Mouse (Mus musculus) heart, embryonic 14.5 days (tissue): ENCODE measurements around the gene Kdf1. TPM values are rescaled to one million over a fixed set of nuclear protein-coding genes. Genes with fewer than 3 reads are reported as not detected.
A peak's percentile ranks its signal among the peaks of the same experiment; 100 is the strongest.

Experiments used
- ATAC-seq: fragments of 200-750 bp; cut with Nextera tagmentation; 2 replicates; pipeline ENCODE4 v1.8.0; 2017; ENCODE audit warnings: low read depth, moderate TSS enrichment; ENCODE audit not compliant: insufficient number of reproducible peaks, insufficient read depth, low FRiP score
- H3K27ac ChIP-seq, 2 experiments: fragments of 200-500 bp in 1 of 2; fragments of 300-500 bp in 1 of 2; sonication (generic) in 1 of 2; replicated peaks in 1 of 2; 2 replicates each; pipeline ENCODE4 v1.5.1; 2012 to 2014; ENCODE audit warnings: low read depth in 2 of 2, low read length in 2 of 2, control low read depth in 1 of 2, mild to moderate bottlenecking in 1 of 2, mixed read lengths in 1 of 2; ENCODE audit not compliant: control insufficient read depth in 1 of 2, insufficient read depth in 1 of 2
- H3K27me3 ChIP-seq: fragments of 300-500 bp; sonication (generic); 2 replicates; pipeline ENCODE4 v1.6.1; 2014; ENCODE audit warnings: mild to moderate bottlenecking, low read length, control low read depth; ENCODE audit not compliant: control insufficient read depth, insufficient read depth
- H3K36me3 ChIP-seq: fragments of 300-500 bp; sonication (generic); 2 replicates; pipeline ENCODE4 v1.6.1; 2014; ENCODE audit warnings: mild to moderate bottlenecking, control low read depth, low read length, mixed read lengths; ENCODE audit not compliant: control insufficient read depth, insufficient read depth
- H3K4me1 ChIP-seq, 2 experiments: fragments of 200-500 bp in 1 of 2; fragments of 300-500 bp in 1 of 2; sonication (generic) in 1 of 2; 2 replicates each; pipeline ENCODE4 v1.6.1; 2012 to 2014; ENCODE audit warnings: low read length in 2 of 2, control low read depth in 1 of 2, mixed read lengths in 1 of 2; ENCODE audit not compliant: control insufficient read depth in 2 of 2, insufficient read depth in 2 of 2
- H3K4me2 ChIP-seq: fragments of 300-500 bp; sonication (generic); 2 replicates; pipeline ENCODE4 v1.6.1; 2014; ENCODE audit warnings: mild to moderate bottlenecking, low read length
- H3K4me3 ChIP-seq, 2 experiments: fragments of 200-500 bp in 1 of 2; fragments of 300-500 bp in 1 of 2; sonication (generic) in 1 of 2; 2 replicates each; pipeline ENCODE4 v1.5.1; 2012 to 2014; ENCODE audit warnings: low read length in 2 of 2, mild to moderate bottlenecking in 2 of 2, control low read depth in 1 of 2, low read depth in 1 of 2, moderate library complexity in 1 of 2; ENCODE audit not compliant: control insufficient read depth in 1 of 2, insufficient read depth in 1 of 2
- H3K9ac ChIP-seq: fragments of 300-500 bp; sonication (generic); 2 replicates; pipeline ENCODE4 v1.6.1; 2014; ENCODE audit warnings: mild to moderate bottlenecking, low read length
- H3K9me3 ChIP-seq: fragments of 300-500 bp; sonication (generic); 2 replicates; pipeline ENCODE4 v1.6.1; 2016; ENCODE audit warnings: low read length, control low read depth; ENCODE audit not compliant: control insufficient read depth
- WGBS: fragments of 180-500 bp; shearing (Covaris S2); extraction: QIAGEN DNeasy Blood & Tissue Kit; methylation state at CpG from one replicate; pipeline ENCODE4 v1.1.7; 2014; 5-methylcytosine and 5-hydroxymethylcytosine counted together
- polyA plus RNA-seq: library from polyadenylated mRNA; unstranded; fragments of >200 nt; fragmentation: Nextera tagmentation; extraction: Ambion mirVana; gene quantifications from 2 replicates; pipeline ENCODE4 v1.2.1, GENCODE M21; 2014

Kdf1 gene
- polyA plus RNA-seq, 1 experiment from 2014 or later = 0.62 TPM

GRCm38 (mm10) chr4:133489489-133490245, 29.1 kb upstream of the Kdf1 start:
- Histone ChIP-seq H3K36me3 (no peaks in the 10 kb centered on the region), H3K9ac (no peak overlapping the region), H3K27me3 (peaks cover 2% of the 10 kb centered on the region; the same call in 1 of the 2 replicates), H3K9me3 (no peaks in the 10 kb centered on the region), H3K4me2 (no peak overlapping the region), H3K27ac (peak overlapping the region; percentile 25 to 29; a peak in 2 of 4 replicates), H3K4me3 (no peak overlapping the region), H3K4me1 (peaks cover 19 to 22% of the 10 kb centered on the region in 2 experiments)
- ATAC-seq = no peak; the same call in 1 of the 2 replicates
- WGBS = 45% methylated on average over 4 of the region's 4 CpGs

GRCm38 (mm10) chr4:133491800-133492199, 27.0 kb upstream of the Kdf1 start:
- H3K9ac ChIP-seq = peak overlapping the region; percentile 44; the same call in 1 of the 2 replicates
- H3K9me3 ChIP-seq = no peaks in the 10 kb centered on the region
- H3K27me3 ChIP-seq = peaks cover 23% of the 10 kb centered on the region
- 19% methylated on average over 10 of the region's 10 CpGs for WGBS
- peak overlapping the region; percentile 14 to 43; a peak in 1 of 4 replicates for H3K27ac ChIP-seq
- no peak overlapping the region for H3K4me3 ChIP-seq
- ATAC-seq = 0 out of 2 replicates have a peak, but pooled peaks have one; percentile 32
- peaks cover 19 to 22% of the 10 kb centered on the region in 2 experiments for H3K4me1 ChIP-seq
- peak overlapping the region; percentile 45 for H3K4me2 ChIP-seq
- no peaks in the 10 kb centered on the region for H3K36me3 ChIP-seq

GRCm38 (mm10) chr4:133493895-133494294, 24.9 kb upstream of the Kdf1 start:
- H3K9ac ChIP-seq = peak overlapping the region; percentile 54; the same call in 1 of the 2 replicates
- H3K4me2 ChIP-seq = peak overlapping the region; percentile 71
- H3K4me3 ChIP-seq = peak overlapping the region; percentile 22 to 36
- peaks cover 44% of the 10 kb centered on the region for H3K27me3 ChIP-seq
- H3K4me1 ChIP-seq = peaks cover 24 to 32% of the 10 kb centered on the region in 2 experiments
- WGBS = 18% methylated on average over 9 of the region's 12 CpGs
- H3K36me3 ChIP-seq = no peaks in the 10 kb centered on the region
- no peak overlapping the region for H3K27ac ChIP-seq
- no peaks in the 10 kb centered on the region for H3K9me3 ChIP-seq
- no peak for ATAC-seq

DNA sequence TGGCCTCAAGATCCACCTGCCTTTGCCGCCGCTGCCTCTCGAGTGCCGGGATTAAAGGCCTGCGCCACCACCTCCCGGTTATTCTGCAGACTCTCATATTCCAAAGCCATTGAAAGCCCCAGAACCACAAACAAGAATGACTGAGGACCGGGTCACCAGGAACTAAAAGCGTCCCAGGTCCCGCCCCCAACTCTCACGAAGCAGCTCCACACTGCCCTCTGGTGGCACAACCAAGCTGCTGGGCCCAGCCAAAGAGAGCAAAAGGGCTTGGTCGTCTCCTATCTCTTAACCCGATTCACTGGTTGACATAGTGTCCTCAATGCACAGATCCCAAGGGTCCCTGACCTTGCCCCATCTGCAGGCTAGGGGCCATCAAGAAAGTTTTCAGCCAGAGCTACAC, 24.3 kb upstream of the Kdf1 start:
- peak overlapping the region; percentile 71 for H3K4me2 ChIP-seq
- peaks cover 23 to 32% of the 10 kb centered on the region in 2 experiments for H3K4me1 ChIP-seq
- no peak overlapping the region for H3K27ac ChIP-seq
- no peak for ATAC-seq
- peak overlapping the region; percentile 54; the same call in 1 of the 2 replicates for H3K9ac ChIP-seq
- H3K27me3 ChIP-seq = peaks cover 49% of the 10 kb centered on the region
- H3K4me3 ChIP-seq = peak overlapping the region; percentile 22 to 36
- H3K9me3 ChIP-seq = no peaks in the 10 kb centered on the region
- no peaks in the 10 kb centered on the region for H3K36me3 ChIP-seq
- under 1% methylated on average over 12 of the region's 12 CpGs for WGBS

- ATAC-seq = no peak
- Histone ChIP-seq H3K4me2 (no peak overlapping the region), H3K27me3 (peaks cover 54% of the 10 kb centered on the region), H3K9ac (no peak overlapping the region), H3K9me3 (no peaks in the 10 kb centered on the region), H3K27ac (no peak overlapping the region), H3K4me1 (peaks cover 19 to 28% of the 10 kb centered on the region in 2 experiments), H3K4me3 (no peak overlapping the region), H3K36me3 (no peaks in the 10 kb centered on the region)
- WGBS = 68% methylated on average over 4 of the region's 4 CpGs
Measured at GRCm38 (mm10) chr4:133494867-133495266, 23.9 kb upstream of the Kdf1 start.

DNA sequence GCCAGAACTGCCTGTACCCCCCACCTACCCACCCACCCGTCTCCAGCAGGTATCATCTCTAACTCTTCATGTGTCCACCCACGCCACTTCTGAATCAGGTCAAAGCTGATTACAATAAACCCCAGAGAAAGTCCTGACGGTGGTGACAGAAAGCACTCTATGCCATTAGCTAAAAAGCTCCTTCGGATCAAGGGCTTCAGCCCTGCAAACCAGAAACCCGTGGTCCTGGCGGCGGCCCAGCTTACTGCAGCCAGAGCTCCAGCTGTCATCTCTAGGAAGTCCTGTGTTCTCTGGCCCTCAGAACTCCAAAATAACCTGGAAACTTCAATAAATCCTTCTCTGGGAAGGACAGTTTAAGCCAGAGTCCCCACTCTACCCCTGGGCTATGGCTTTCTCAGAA, 23.1 kb upstream of the Kdf1 start:
- 23% methylated on average over 7 of the region's 7 CpGs for WGBS
- H3K36me3 ChIP-seq = no peaks in the 10 kb centered on the region
- H3K4me2 ChIP-seq = no peak overlapping the region
- no peak overlapping the region for H3K4me3 ChIP-seq
- H3K4me1 ChIP-seq = peaks cover 18 to 28% of the 10 kb centered on the region in 2 experiments
- ATAC-seq = no peak
- no peak overlapping the region for H3K27ac ChIP-seq
- no peak overlapping the region for H3K9ac ChIP-seq
- no peaks in the 10 kb centered on the region for H3K9me3 ChIP-seq
- H3K27me3 ChIP-seq = peaks cover 62% of the 10 kb centered on the region

DNA sequence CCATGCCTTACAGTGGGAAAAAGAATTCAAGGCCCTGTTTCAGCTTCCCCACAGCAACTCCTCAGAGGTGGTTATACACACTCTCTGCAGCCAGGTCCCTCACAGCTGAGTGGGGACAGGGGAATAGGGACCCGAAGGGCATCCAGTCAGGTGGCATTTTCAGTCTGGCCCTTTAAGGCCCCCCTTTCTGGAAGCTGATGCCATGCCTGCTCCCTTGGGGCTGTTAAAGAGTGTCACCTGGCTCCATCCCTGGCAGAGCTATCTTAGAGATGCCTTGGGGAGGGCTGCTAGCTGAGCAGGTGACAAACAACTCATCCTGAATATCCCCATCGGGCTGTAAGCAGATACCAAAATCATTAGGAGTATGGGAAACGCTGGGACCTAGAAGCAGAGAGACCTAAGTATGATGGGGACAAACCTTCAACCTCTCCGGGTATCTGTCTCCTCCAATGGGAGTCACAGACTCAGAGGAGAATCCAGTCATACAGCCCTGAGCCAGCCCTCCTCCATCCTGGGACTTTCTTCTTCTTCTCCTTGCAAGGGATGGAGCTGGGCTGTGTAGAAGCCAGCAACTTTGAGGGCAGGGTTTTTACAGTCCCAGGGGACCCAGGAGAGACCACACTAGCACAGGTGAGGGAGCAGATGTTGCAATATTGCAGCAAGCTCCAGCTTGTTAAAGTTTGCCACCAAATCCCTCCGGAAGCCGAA, 21.9 kb upstream of the Kdf1 start:
- WGBS = 39% methylated on average over 6 of the region's 6 CpGs
- Histone ChIP-seq H3K27me3 (peaks cover 74% of the 10 kb centered on the region), H3K27ac (no peak overlapping the region), H3K4me1 (peaks cover 10 to 20% of the 10 kb centered on the region in 2 experiments), H3K9ac (no peak overlapping the region), H3K9me3 (no peaks in the 10 kb centered on the region), H3K36me3 (no peaks in the 10 kb centered on the region), H3K4me3 (no peak overlapping the region), H3K4me2 (peak overlapping the region; percentile 99; the same call in 1 of the 2 replicates)
- no peak for ATAC-seq
